Mouse (Mus musculus) limb, embryonic 14.5 days (tissue): ENCODE measurements around the gene N4bp3. TPM values are rescaled to one million over a fixed set of nuclear protein-coding genes. Genes with fewer than 3 reads are reported as not detected.
"Not testable (repeated sequence)": the region's sequence is repeated elsewhere in the genome, so short reads cannot be mapped to it uniquely, and the experiment has no call there.

Source experiments
- ATAC-seq: fragments of 200-750 bp; cut with Nextera tagmentation; 2 replicates; pipeline ENCODE4 v1.8.0; 2017; ENCODE audit warnings: low read depth, moderate number of reproducible peaks, moderate TSS enrichment; ENCODE audit not compliant: low FRiP score
- DNase-seq: peaks from one replicate; pipeline ENCODE4 v3.0.0-alpha.2; 2015; ENCODE audit warnings: low spot score
- H3K27ac ChIP-seq: fragments of 300-500 bp; sonication (generic); replicated peaks from 2 replicates; pipeline ENCODE4 v1.5.1; 2014; ENCODE audit warnings: low read depth, mild to moderate bottlenecking, low read length, moderate library complexity, mixed read lengths
- H3K27me3 ChIP-seq: fragments of 300-500 bp; sonication (generic); 2 replicates; pipeline ENCODE4 v1.6.1; 2014; ENCODE audit warnings: low read length, mixed read lengths; ENCODE audit not compliant: control insufficient read depth, insufficient read depth
- H3K36me3 ChIP-seq: fragments of 300-500 bp; sonication (generic); 2 replicates; pipeline ENCODE4 v1.6.1; 2014; ENCODE audit warnings: mild to moderate bottlenecking, low read length, moderate library complexity, mixed read lengths; ENCODE audit not compliant: control insufficient read depth, insufficient read depth
- H3K4me1 ChIP-seq: fragments of 300-500 bp; sonication (generic); 2 replicates; pipeline ENCODE4 v1.6.1; 2014; ENCODE audit warnings: antibody characterized with exemption, low read length, mixed read lengths; ENCODE audit not compliant: control insufficient read depth, insufficient read depth
- H3K4me2 ChIP-seq: fragments of 300-500 bp; sonication (generic); replicated peaks from 2 replicates; pipeline ENCODE4 v1.6.1; 2014; ENCODE audit warnings: low read depth, mild to moderate bottlenecking, low read length, moderate library complexity; ENCODE audit not compliant: severe bottlenecking
- H3K4me3 ChIP-seq: fragments of 300-500 bp; sonication (generic); replicated peaks from 2 replicates; pipeline ENCODE4 v1.5.1; 2014; ENCODE audit warnings: low read length
- H3K9ac ChIP-seq: fragments of 300-500 bp; sonication (generic); 2 replicates; pipeline ENCODE4 v1.6.1; 2014; ENCODE audit warnings: mild to moderate bottlenecking, low read depth, low read length, moderate library complexity; ENCODE audit not compliant: severe bottlenecking
- H3K9me3 ChIP-seq: fragments of 300-500 bp; sonication (generic); 2 replicates; pipeline ENCODE4 v1.6.1; 2016; ENCODE audit warnings: low read length; ENCODE audit not compliant: control insufficient read depth
- POLR2A ChIP-seq: fragments of 200-500 bp; IDR thresholded peaks from 2 replicates; pipeline ENCODE4 v1.8.0; 2012; ENCODE audit warnings: inconsistent platforms, mild to moderate bottlenecking, moderate library complexity, borderline replicate concordance; ENCODE audit not compliant: insufficient read depth, insufficient read length; ENCODE audit errors: extremely low read depth
- WGBS: fragments of 180-500 bp; shearing (Covaris S2); extraction: QIAGEN DNeasy Blood & Tissue Kit; methylation state at CpG from one replicate; pipeline ENCODE4 v1.1.7; 2014; 5-methylcytosine and 5-hydroxymethylcytosine counted together
- polyA plus RNA-seq, 2 experiments: library from polyadenylated mRNA; depleted of rRNA in 1 of 2; stranded (reverse) in 1 of 2; unstranded in 1 of 2; fragments of >200 nt; fragmentation: Nextera tagmentation in 1 of 2; extraction: Ambion mirVana in 1 of 2; gene quantifications; 2 replicates each; pipeline versions ENCODE4 v1.2.1 to v1.2.3; 2012 to 2014

The N4bp3 gene
- polyA plus RNA-seq, 2 experiments, result 22.9 to 33.1 TPM

DNA sequence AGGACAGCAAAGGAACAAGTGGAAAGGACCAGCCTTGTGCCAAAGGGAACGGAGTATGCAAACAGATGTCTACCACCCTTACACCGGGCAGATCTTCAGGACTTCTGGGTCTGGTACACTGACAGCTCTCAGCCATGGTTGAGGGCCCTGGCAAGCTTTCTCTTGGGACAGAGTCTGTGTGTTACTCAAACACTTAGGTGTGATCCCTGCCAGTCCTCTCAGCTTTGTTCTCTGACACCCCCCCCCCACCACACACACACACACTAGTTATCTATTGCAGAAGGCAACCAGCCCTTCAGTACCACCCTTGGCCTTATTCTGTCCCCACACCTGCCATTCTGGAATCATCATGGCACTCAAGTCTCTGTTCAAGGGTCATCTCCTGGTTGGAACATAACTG lies 28.9 kb downstream of the N4bp3 start:
- H3K9me3 ChIP-seq, result no peaks in the 10 kb centered on the region
- H3K4me1 ChIP-seq, result peaks cover 9% of the 10 kb centered on the region
- 96% methylated on average over 2 of the region's 2 CpGs for WGBS
- H3K4me3 ChIP-seq, result no peak overlapping the region; the same call in 1 of the 2 replicates
- TF ChIP-seq POLR2A, result no peak
- H3K4me2 ChIP-seq, result no peak overlapping the region
- DNase-seq (no peak), ATAC-seq (no peak)
- H3K9ac ChIP-seq, result no peak overlapping the region
- no peaks in the 10 kb centered on the region for H3K27me3 ChIP-seq
- H3K27ac ChIP-seq, result no peak overlapping the region
- peaks cover 48% of the 10 kb centered on the region for H3K36me3 ChIP-seq

- ATAC-seq, result no peak
- Histone ChIP-seq H3K36me3 (peaks cover 33% of the 10 kb centered on the region), H3K9me3 (no peaks in the 10 kb centered on the region), H3K4me3 (peak overlapping the region; percentile 81), H3K9ac (peak overlapping the region; percentile 76), H3K27me3 (no peaks in the 10 kb centered on the region), H3K27ac (peak overlapping the region; percentile 44; the same call in 1 of the 2 replicates), H3K4me2 (peak overlapping the region; percentile 70), H3K4me1 (peaks cover 9% of the 10 kb centered on the region)
- DNase-seq, result no peak
- no peak for TF ChIP-seq POLR2A
- 1% methylated on average over 11 of the region's 11 CpGs for WGBS
These were observed 30.6 kb downstream of the N4bp3 start for GRCm38 (mm10) chr11:51620084-51620483.

DNA sequence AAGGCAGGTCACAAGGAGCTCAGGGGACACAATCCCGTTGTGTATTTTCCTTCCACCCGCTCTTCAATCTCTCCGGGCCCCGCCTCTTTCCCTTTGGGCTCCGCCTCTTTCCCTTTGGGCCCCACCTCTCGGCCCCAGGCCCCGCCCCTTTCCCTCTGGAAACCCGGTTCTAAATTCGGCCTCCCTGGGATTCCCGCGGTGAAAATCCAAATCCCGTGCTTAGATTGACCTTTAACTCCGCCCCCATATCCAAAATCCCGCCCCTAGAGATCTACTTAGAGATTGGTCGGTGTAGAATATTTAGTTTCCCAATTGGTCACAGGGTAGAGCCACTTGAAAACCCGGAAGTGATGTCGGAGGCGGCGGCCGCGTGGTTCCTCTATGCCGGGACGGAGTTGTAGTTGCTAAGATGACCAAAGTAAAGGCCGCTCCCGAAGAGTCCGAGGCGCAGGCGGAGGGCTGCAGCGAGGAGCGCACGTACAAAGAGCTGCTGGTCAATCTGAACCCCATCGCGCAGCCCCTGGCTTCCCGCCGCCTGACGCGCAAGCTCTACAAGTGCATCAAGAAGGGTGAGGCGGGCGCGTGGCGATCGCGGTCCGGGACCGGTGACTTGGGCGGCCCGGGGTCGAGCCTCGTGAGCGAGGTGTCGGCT lies 31.1 kb downstream of the N4bp3 start, which contains the start of gene Nhp2:
Gene Nhp2 (plus strand): TSS at position 327 of the 652 bp plus-strand sequence.
- Histone ChIP-seq H3K4me2 (peak within 1 kb of the TSS; percentile 70), H3K27ac (peak within 1 kb of the TSS; percentile 44; the same call in 1 of the 2 replicates), H3K4me1 (peaks cover 9% of the 10 kb centered on the region), H3K9me3 (no peaks in the 10 kb centered on the region), H3K27me3 (no peaks in the 10 kb centered on the region), H3K36me3 (peaks cover 27% of the 10 kb centered on the region), H3K9ac (peak within 1 kb of the TSS; percentile 76), H3K4me3 (peak within 1 kb of the TSS; percentile 81)
- ATAC-seq, result peak; percentile 94
- 0 out of 2 replicates have a peak, but pooled peaks have one; percentile 16 for TF ChIP-seq POLR2A
- 1% methylated on average over 51 of the region's 51 CpGs for WGBS
- DNase-seq, result peak; percentile 98

DNA sequence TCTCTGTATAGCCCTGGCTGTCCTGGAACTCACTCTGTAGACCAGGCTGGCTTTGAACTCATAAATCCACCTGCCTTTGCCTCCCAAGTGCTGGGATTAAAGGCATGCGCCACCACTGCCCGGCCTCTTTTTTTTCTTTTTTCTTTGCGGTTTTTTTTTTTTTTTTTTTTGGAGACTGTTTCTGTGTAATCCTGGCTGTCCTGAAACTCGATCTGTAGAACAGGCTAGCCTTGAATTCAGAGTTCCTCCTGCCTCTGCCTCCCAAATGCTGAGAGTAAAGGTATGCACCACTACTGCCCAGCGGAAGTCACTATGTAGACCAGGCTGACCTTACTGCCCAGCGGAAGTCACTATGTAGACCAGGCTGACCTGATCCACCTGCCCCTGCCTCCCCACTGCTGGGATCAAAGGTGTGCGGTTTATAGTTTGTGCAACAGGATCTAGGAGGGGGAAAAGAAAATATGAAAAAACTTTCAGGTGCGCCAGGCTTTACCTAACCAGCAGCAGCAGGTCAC lies 31.7 kb downstream of the N4bp3 start:
- H3K4me2 ChIP-seq, result peak overlapping the region; percentile 44
- H3K27ac ChIP-seq, result no peak overlapping the region
- H3K9me3 ChIP-seq, result no peaks in the 10 kb centered on the region
- H3K9ac ChIP-seq, result no peak overlapping the region
- TF ChIP-seq POLR2A, result no peak
- H3K27me3 ChIP-seq, result no peaks in the 10 kb centered on the region
- ATAC-seq (no peak; the same call in 1 of the 2 replicates), DNase-seq (no peak)
- H3K36me3 ChIP-seq, result peaks cover 21% of the 10 kb centered on the region
- peak overlapping the region; percentile 81 for H3K4me3 ChIP-seq
- H3K4me1 ChIP-seq, result peaks cover 9% of the 10 kb centered on the region
- 51% methylated on average over 8 of the region's 8 CpGs for WGBS

DNA sequence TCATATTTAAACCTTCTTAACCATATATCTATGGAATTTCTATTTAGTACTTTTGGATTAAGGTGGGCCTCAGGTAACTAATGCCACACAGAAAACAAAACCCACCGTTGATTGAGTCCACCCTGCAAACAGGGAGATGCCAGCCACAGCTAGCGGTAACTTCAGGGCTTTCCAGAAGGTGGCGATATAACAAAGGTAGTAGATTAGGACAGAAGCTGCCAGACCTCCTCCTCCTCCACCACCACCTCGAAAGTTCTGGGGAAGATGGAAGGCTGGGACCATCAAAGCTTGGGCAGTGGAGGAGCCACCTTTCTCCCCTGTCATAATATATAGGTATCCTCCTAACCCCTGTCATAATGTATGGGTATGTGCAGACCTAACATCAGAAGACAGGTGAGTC lies 32.9 kb downstream of the N4bp3 start:
- ATAC-seq, result no peak
- WGBS, result 5% methylated on average over 4 of the region's 4 CpGs
- TF ChIP-seq POLR2A, result no peak

GRCm38 (mm10) chr11:51616113-51616512 lies 34.5 kb downstream of the N4bp3 start:
- not testable (repeated sequence) for H3K36me3 ChIP-seq, H3K4me1 ChIP-seq, DNase-seq, H3K27ac ChIP-seq, ATAC-seq, H3K27me3 ChIP-seq, H3K9me3 ChIP-seq
- Histone ChIP-seq H3K9ac (peak overlapping the region; percentile 57), H3K4me3 (peak overlapping the region; percentile 36), H3K4me2 (peak overlapping the region; percentile 63)
- WGBS, result 89% methylated on average over 7 of the region's 7 CpGs

More for the DNA sequence above, 32.9 kb downstream of the N4bp3 start:
- Histone ChIP-seq H3K9me3 (no peaks in the 10 kb centered on the region), H3K4me1 (peaks cover 9% of the 10 kb centered on the region), H3K9ac (no peak overlapping the region), H3K4me3 (no peak overlapping the region), H3K36me3 (peaks cover 9% of the 10 kb centered on the region; the same call in 1 of the 2 replicates), H3K27ac (no peak overlapping the region), H3K27me3 (no peaks in the 10 kb centered on the region), H3K4me2 (no peak overlapping the region)
- peak; percentile 84 for DNase-seq
